Mouse (Mus musculus): ENCODE measurements around the gene H2al3.

GRCm38 (mm10) chrX:9812469-9812868 is 37.0 kb upstream of the H2al3 start:
- TF ChIP-seq CTCF (IDR thresholded peaks at IDR 0.05; ENCODE audit: insufficient read depth, low read length) (no peak), POLR2A (IDR thresholded peaks at IDR 0.05; ENCODE audit: borderline replicate concordance, extremely low read depth, low read depth, low read length) (no peak)
